ENCODE assay signal across 27 mouse cellular contexts in the genomic region with DNA sequence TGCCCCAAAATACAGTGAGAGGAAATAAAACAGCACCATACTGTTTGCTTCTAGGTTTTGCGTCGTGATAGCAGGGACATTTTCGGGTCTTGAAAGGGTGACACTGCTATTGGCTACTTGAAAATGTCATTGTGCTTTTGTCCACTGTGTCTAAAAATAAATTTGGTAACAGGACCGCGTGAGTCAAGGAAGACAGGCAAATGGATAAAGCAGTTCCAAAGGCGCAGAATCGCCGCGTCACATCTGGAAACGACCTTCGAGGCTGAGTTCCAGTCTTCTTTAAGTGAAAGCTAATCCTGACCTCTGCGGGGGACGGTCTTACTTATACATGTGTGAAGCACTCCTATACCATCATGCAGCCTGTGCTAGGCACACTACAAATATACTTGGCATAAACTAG. TPM values are rescaled to one million over a fixed set of nuclear protein-coding genes. Genes with fewer than 3 reads are reported as not detected.
DNase-seq lines count a peak whose midpoint lies in the region; ATAC-seq lines count a peak whose summit lies in the region.
"Had no signal": no experiment of that assay in that cellular context is flagged by ENCODE, and none has a peak within 500 bp of the region (broad histone marks: within the 10 kb centered on the region; RNA-seq: fewer than 3 reads in every experiment).

No protein-coding gene starts in this region.

- H3K27me3 ChIP-seq in heart, embryonic 11.5 days (ENCODE audit: control insufficient read depth, insufficient read depth, low read length): no peaks in the 10 kb centered on the region
- no peaks in the 10 kb centered on the region for H3K27me3 ChIP-seq in heart, embryonic 16.5 days (ENCODE audit: control insufficient read depth, insufficient read depth, low read length)
- H3K27me3 ChIP-seq: CH12.LX; embryonic facial prominence, embryonic 12.5 days; forebrain, embryonic 15.5 days; hindbrain, embryonic 13.5 days; limb, embryonic 12.5 days; neural tube, embryonic 12.5 days had no signal

- H3K27ac ChIP-seq in heart, embryonic 11.5 days (ENCODE audit: low read depth, low read length): peak overlapping the region; percentile 82
- peak overlapping the region; percentile 92 for H3K27ac ChIP-seq in heart, embryonic 16.5 days (ENCODE audit: low read length)
- H3K27ac ChIP-seq: embryonic facial prominence, embryonic 12.5 days; forebrain, embryonic 10.5 days; forebrain, embryonic 15.5 days; hindbrain, embryonic 13.5 days; kidney, postnatal 0 days; limb, embryonic 12.5 days; neural tube, embryonic 12.5 days had no signal

- DNase-seq in adrenal gland, adult (ENCODE audit: inconsistent age in 2 of 2, low spot score in 1 of 2): peak; percentile 36 to 59
- DNase-seq in adrenal gland, postnatal 25 days: no peak
- peak; percentile 92 for DNase-seq in heart, adult 11 months
- no peak for DNase-seq in heart, postnatal 25 days (ENCODE audit: low spot score)
- DNase-seq in lung, adult 18-20 months: no peak
- DNase-seq: cerebellum, adult 8-10 months; cerebellum, postnatal 25 days; kidney, adult 8-10 months; lung, postnatal 36 days; right cerebral cortex, adult 18-20 months; spleen, adult 18-20 months; thymus, postnatal 14 days had no signal

- no peaks in the 10 kb centered on the region for H3K36me3 ChIP-seq in heart, embryonic 11.5 days (ENCODE audit: control insufficient read depth, insufficient read depth, low read length)
- H3K36me3 ChIP-seq in heart, embryonic 16.5 days (ENCODE audit: control insufficient read depth, insufficient read depth): no peaks in the 10 kb centered on the region
- H3K36me3 ChIP-seq: embryonic facial prominence, embryonic 12.5 days; forebrain, embryonic 10.5 days; forebrain, embryonic 15.5 days; hindbrain, embryonic 13.5 days; limb, embryonic 12.5 days; neural tube, embryonic 12.5 days had no signal

- H3K4me1 ChIP-seq in heart, embryonic 11.5 days (ENCODE audit: control insufficient read depth, insufficient read depth, low read length): peaks cover 34% of the 10 kb centered on the region
- H3K4me1 ChIP-seq in heart, embryonic 16.5 days (ENCODE audit: control insufficient read depth, insufficient read depth, low read length): peaks cover 65% of the 10 kb centered on the region
- H3K4me1 ChIP-seq: neural tube, embryonic 12.5 days had no signal

- ATAC-seq in heart, embryonic 11.5 days (replicated peaks; ENCODE audit: insufficient number of reproducible peaks, low FRiP score, low TSS enrichment): no peak
- ATAC-seq in heart, embryonic 16.5 days (replicated peaks; ENCODE audit: extremely low read depth, insufficient read depth, low FRiP score): peak; percentile 50
- ATAC-seq: forebrain, embryonic 15.5 days; intestine, embryonic 16.5 days; midbrain, embryonic 16.5 days had no signal

- no peak overlapping the region; the same call in 1 of the 2 replicates for H3K9ac ChIP-seq in heart, embryonic 11.5 days (ENCODE audit: low read depth, low read length)
- 0 out of 2 replicates have a peak overlapping the region, but pooled peaks have one; percentile 16 for H3K9ac ChIP-seq in heart, embryonic 16.5 days (ENCODE audit: low read length)
- H3K9ac ChIP-seq: embryonic facial prominence, embryonic 12.5 days; forebrain, embryonic 15.5 days; hindbrain, embryonic 13.5 days; limb, embryonic 12.5 days; neural tube, embryonic 12.5 days had no signal

- H3K4me3 ChIP-seq in heart, embryonic 11.5 days (ENCODE audit: low read depth, low read length): no peak overlapping the region
- 0 out of 2 replicates have a peak overlapping the region, but pooled peaks have one; percentile 7 for H3K4me3 ChIP-seq in heart, embryonic 16.5 days (ENCODE audit: low read length)
- H3K4me3 ChIP-seq: embryonic facial prominence, embryonic 12.5 days; forebrain, embryonic 10.5 days; forebrain, embryonic 15.5 days; hindbrain, embryonic 13.5 days; limb, embryonic 12.5 days; myocyte; neural tube, embryonic 12.5 days had no signal

- H3K9me3 ChIP-seq in heart, embryonic 11.5 days (replicated peaks; ENCODE audit: control insufficient read depth, low read length): no peaks in the 10 kb centered on the region
- no peaks in the 10 kb centered on the region for H3K9me3 ChIP-seq in heart, embryonic 16.5 days (replicated peaks; ENCODE audit: control insufficient read depth, low read length)
- H3K9me3 ChIP-seq: embryonic facial prominence, embryonic 12.5 days; forebrain, embryonic 10.5 days; forebrain, embryonic 15.5 days; hindbrain, embryonic 13.5 days; limb, embryonic 12.5 days; neural tube, embryonic 12.5 days had no signal

- 55% methylated on average over 13 of the region's 13 CpGs for WGBS in heart, embryonic 11.5 days (ENCODE audit: insufficient replicate concordance)
- WGBS in heart, embryonic 16.5 days: 41% methylated on average over 13 of the region's 13 CpGs

- intact Hi-C loops in heart, postnatal 25 days (cut with DNase I): no loop called here

- peak overlapping the region; percentile 40 for H3K4me2 ChIP-seq in heart, embryonic 11.5 days
- peak overlapping the region; percentile 50 for H3K4me2 ChIP-seq in heart, embryonic 16.5 days (ENCODE audit: low read depth, low read length)
- H3K4me2 ChIP-seq: embryonic facial prominence, embryonic 12.5 days; forebrain, embryonic 15.5 days; hindbrain, embryonic 13.5 days; limb, embryonic 12.5 days; liver, embryonic 11.5 days; midbrain, embryonic 11.5 days; neural tube, embryonic 12.5 days had no signal

RNA-seq across cellular contexts. Expression of gene Gab1, which starts 35.0 kb away (rescaled TPM):
- 15.4 and 24.9 TPM in 2 replicates for total RNA-seq in adrenal gland, postnatal 25 days (2021)
- 10 to 100 TPM; 34.1 to 38.8 TPM for total RNA-seq in heart, postnatal 25 days (2021)
- 35.0 and 41.4 TPM in 2 replicates for polyA plus RNA-seq in heart, embryonic 11.5 days (2014; fragmentation: Nextera tagmentation; extraction: Ambion mirVana)
- 30.4 and 32.3 TPM in 2 replicates for polyA plus RNA-seq in heart, embryonic 16.5 days (2015; fragmentation: Nextera tagmentation; extraction: Ambion mirVana)

Comparison
In these comparisons a context has a peak if more than half of its experiments do, and no peak if none do; other contexts are left out.
1. DNase-seq: peak in adrenal gland, adult (2 of 2) and heart, adult 11 months (single experiment); none in adrenal gland, postnatal 25 days (single experiment), heart, postnatal 25 days (single experiment) and lung, adult 18-20 months (0 of 2).